Mouse (Mus musculus) thymus, postnatal 0 days (tissue): Measurements from ENCODE around the gene Nkpd1. TPM values are rescaled to one million over a fixed set of nuclear protein-coding genes. Genes with fewer than 3 reads are reported as not detected.
A peak's percentile ranks its signal among the peaks of the same experiment; 100 is the strongest.

Experiments used
- DNase-seq: peaks from one replicate; pipeline ENCODE4 v3.0.0-alpha.2; 2015; ENCODE audit warnings: low spot score
- polyA plus RNA-seq: library from polyadenylated mRNA; unstranded; fragments of >200 nt; fragmentation: Nextera tagmentation; extraction: Ambion mirVana; gene quantifications from 2 replicates; pipeline ENCODE4 v1.2.1, GENCODE M21; 2015

The Nkpd1 gene
- polyA plus RNA-seq = 0.24 and 0.42 TPM in 2 replicates

DNA sequence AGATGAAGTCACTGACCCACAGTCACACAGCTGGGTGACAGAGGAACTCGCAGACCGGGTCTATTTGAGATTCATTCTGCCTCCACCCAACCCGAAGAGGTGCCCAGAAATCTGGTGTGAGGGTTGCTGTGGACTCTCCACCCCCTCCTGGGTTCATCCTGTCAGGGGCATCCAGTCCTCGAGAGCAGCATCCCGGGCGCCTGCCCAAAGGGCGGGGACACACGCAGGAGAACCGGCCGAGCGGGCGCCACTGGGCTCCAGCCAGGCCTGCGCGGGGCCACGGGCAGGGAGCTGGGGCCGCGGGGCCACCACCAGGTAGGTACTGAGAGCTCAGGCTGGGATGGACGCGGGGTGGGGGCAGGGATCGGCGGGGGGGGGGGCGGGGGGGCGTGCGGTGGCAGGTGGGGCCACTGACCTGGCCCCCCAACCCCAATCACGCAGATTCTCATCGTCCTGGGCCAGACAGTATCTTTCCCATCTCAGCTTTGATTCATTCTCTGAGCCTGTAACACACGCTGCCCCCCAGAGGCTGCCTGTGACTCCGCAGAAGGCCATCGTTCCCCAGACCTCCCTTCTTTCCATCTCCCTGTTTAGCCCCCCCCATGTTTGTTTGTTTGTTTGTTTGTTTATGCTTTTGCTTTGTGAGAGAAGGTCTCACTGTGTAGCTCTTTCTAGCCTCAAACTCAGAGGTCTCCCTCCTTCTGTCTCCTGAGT is at the start of gene Nkpd1:
TSS of gene Nkpd1 (plus strand) at position 187 of the 714 bp plus-strand sequence.
- no peak for DNase-seq

DNA sequence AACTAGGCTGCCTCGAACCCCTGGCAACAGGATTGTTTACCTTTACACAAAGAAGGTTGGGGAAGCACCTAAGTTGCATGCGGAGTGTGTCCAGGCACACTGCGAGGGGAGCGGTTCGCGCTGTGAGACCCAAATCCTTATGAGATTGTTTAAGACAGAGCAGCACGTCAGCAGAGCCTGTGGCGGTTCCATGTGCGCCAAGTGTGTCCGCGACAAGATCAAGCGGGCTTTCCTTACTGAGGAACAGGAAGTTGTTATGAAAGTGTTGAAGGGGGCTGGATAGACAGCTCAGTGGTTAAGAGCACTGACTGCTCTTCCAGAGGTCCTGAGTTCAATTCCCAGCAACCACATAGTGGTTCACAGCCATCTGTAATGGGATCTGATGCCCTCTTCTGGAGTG is 49.4 kb upstream of the Nkpd1 start:
- no peak for DNase-seq

DNA sequence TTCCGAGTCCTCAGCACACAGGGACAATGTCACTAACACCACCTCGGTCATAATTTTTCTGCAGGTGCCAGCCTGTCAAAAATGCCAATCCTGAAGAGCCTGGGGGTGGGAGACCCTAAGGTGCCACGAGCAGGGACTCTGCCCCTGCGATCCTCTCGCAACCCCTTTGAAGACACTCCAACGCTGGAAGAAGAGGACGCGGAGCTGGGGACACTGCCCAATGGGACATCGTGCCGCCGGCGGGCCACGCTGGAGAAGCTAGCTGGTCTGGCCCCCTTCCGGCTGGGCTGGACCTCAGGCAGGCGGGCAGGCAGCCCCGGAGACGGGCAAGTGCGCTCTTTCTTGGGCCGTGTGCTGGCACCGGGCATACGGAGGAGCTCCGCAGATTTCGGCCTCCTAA is 48.2 kb upstream of the Nkpd1 start:
- DNase-seq = no peak

DNA sequence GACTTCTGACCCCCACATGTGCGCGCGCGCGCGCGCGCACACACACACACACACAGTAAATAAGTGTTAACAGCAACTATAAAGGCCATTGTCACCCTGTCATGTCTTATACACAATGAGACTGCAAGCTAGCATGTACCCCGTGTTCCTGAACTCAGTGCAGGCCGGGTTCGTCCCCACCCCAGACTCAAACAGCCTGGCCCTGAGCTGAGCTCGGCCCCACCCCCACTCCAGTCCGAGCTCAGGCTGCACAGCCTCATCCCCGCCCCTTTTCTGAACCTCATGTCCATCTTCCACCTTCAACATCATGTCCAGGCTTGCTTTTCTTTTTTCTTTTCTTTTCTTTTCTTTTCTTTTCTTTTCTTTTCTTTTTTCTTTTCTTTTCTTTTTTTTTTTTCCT is 47.3 kb upstream of the Nkpd1 start:
- no peak for DNase-seq

DNA sequence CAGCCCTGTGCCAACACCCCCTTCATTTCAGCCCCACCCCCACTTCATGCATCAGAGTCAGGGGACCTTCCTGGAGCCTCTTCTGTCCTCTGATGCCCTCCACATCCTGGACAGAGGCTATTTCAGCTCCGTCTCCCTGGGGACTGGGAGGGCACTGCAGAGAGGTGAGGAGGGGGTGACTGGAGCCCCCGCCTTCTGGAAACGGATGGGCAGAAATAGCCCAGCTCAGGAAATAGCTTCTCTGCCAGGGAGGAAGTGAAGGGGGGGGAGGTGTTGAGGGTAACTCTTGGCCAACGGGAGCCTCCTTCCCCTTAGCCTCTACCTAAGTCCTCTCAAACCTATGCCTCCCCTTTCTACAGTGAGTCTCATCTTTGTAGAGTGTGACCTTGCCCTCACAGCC is 45.2 kb upstream of the Nkpd1 start:
- no peak for DNase-seq

DNA sequence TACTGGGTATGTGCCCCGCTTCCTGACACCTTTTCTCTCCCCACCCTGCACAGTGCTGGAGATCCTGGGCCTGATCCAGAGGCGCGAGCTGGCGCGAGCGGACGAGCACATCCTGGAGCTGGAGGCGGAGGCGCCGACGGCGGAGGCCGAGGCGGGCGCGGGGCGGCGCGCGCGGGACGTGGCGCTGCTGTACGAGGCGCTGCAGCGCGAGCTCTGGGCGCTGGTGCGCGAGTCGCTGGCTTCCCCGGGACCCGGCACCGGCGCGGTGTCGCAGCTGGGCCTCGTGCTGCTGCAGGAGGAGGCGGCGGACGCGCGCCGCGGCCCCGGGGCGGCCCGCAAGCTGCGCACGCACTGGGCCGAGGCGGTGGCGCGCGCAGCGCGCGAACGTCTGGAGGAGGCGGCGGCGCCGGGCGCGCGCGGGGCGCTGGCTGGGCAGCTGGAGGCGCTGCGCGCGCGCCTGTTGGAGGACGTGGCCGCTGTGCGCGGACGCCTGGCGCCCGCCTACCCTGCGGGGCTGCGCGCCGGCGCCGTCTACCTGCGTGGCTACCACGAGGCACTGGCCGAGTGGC is 43.7 kb upstream of the Nkpd1 start:
- peak; percentile 63 for DNase-seq

DNA sequence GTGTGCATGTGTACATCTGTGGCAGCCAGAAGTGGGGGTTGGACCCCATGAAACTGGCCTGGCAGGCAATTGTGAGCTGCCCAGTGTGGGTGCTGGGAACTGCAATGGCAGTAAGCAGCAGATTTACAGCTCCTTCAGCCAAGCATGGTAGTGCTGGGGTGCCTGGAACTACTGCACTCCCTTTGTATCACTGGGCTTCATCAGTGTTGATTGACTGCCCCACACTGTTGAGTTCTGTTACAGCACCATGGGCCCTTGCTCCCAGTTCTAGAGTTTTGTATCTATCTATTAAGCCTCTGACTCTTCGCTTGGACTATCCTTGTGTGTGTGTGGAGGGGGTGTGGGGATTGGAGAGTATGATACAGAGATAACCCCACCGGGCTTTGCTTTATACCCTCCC is 40.6 kb upstream of the Nkpd1 start:
- no peak for DNase-seq

DNA sequence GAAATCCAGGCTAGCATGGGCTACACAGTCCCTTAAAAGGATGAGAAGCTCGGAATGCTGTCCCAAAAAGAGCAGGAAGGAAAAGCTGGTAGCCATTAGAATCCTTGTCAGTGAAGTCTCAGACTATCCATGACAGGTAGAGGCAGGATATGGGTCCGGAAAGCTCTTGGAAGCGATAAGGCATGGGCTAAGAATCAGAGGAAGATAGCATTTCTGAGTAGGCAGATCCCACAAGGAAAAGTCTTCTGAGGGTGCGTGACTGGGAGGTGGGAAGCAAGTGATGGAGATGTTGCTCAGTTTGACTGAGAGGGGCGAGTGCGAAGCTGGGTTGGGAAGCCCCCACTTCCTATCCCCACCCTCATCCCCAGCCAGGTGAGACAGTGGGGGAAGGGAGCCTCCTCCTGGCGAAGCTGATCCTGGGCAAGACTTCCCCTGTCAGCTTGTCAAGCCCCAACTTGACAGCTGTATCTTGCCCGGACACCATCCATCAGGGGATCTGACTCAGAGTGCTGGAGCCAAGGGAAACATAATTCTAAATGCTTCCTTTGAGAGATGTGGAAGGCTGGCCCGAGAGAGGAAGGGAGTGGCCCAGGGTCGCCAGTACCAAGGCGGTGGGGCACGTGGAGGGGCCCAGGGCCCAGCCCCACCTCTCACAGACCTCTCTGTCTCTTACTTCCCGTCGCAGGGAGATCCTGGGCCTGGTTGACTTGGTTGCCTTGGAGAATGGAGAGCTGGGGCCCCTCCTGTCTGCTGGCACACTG is 39.8 kb upstream of the Nkpd1 start:
- DNase-seq = no peak

DNA sequence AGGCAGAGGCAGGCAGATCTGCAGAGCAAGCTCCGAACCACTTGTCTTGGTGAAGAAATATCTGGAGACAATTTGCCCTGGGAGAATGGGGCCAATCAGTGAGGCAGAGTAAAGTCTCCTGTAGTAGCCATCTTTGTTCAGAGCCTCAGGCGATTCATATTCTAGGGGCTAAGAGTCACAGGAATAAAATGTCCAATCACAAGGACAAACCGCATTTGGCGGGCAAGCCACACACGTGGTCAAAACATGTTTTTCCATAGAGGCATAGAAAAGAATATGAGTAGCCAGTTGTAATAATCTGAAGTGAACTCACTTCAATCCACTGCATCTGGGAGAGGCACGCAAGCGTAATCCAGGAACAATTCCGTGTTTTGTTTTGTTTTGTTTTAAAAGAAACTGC is 34.4 kb upstream of the Nkpd1 start:
- no peak for DNase-seq

DNA sequence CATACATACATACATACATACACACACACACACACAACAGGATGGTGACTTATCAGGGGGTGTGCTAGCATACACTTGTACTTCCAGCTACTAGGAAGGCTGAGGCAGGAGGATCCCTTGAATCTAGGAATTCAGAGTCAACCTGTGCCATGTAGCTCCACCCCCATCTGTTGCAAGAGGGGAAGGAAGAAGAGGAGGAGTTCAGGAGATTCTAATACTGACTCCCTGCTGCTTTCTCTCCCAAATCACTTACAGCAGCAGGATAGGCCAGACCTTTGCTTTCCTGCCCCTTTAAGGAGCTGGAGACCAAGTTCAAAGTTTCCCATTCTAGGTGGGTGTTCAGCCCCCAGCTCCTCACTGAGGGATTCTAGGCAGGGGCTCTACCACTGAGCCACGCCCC is 32.1 kb upstream of the Nkpd1 start:
- DNase-seq = no peak

DNA sequence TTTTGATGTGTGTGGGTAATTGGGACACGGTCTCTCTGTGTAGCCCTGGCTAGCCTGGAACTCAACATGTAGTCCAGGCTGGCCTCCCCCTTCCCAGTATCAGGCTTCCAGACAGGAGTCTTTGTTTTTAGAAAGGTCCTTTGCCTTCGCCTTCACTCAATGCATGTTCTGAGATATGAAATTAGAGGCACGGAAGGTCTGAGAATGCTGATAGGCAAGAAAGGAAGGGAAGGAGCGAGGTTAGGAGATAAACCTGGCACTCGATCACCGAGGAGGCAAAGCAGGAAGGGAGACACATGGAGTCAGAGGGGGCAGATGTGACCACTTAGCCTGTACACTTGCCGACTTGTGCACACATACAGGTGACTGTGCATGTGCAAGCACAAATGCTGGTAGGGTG is 31.1 kb upstream of the Nkpd1 start:
- DNase-seq = no peak

DNA sequence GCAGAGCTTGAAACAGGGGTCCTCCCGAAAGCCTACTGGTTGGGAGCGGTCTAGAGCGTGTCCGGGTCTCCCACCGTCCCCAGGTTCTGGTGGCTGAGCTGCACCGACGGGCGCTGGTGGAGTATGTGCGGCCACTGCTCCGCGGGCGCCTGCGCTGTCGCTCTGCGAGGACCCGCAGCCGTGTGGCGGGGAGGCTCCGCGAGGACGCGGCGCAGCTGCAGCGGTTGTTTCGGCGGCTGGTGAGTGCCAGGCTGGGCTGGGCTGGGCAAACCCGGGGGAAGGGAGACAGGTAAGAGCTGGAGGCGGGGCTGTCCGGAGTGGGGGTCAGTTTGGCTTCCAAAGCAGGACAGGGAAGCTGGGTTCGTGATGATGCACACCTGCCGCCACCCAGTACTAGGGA is 28.1 kb upstream of the Nkpd1 start:
- no peak for DNase-seq

DNA sequence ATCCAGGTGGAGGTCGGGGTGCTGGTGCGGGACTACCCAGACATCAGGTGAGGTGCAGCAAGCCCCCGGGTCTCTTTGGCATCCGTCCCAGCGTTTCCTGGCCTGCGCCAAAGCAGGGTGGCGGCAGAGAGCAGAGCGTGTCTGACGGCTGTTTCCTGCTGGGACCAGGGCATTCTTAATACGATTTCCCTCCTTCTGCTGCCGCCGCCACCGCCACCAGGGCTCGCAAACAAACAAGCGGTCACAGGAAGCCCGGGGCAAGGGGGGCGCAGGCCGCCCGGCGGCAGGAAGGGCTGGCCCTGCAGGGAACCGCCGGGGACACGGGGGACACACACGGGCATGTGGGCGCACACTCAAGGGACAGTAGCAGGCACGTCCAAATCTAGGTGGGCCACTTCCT is 25.9 kb upstream of the Nkpd1 start:
- DNase-seq = no peak

DNA sequence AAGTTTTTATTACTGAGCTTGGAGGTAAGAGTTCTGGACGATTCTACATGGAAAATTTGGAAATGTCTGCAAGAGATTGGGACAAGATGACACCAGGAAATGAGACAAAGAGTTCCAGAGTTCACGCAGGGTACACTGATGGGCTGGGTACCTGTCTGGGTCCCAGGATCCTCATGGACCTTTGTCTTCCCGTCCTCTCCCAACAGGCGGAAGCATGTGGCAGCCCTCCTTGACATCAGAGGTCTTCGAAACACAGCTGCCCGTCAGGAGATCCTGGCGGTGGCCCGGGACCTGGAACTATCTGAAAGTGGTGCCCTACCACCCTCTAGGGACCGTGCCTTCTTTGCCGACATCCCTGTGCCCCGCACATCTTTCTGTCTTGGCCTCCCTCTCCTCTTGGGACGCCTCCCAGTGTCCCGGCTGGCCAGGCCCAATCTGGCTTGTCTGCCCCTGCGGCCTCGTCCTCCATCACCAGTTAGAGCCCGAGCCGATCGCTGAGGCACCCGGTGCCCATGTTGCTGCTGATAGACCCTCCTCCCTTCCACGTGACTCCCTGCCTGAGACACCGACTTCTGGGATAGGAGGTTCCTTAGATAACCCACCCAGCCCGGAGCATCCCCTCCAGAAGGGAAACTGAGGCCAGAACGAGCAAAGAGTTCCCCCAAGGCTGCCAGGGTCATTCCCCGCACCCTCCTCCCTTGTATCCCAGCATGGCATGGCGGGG is 22.7 kb upstream of the Nkpd1 start:
- no peak for DNase-seq

DNA sequence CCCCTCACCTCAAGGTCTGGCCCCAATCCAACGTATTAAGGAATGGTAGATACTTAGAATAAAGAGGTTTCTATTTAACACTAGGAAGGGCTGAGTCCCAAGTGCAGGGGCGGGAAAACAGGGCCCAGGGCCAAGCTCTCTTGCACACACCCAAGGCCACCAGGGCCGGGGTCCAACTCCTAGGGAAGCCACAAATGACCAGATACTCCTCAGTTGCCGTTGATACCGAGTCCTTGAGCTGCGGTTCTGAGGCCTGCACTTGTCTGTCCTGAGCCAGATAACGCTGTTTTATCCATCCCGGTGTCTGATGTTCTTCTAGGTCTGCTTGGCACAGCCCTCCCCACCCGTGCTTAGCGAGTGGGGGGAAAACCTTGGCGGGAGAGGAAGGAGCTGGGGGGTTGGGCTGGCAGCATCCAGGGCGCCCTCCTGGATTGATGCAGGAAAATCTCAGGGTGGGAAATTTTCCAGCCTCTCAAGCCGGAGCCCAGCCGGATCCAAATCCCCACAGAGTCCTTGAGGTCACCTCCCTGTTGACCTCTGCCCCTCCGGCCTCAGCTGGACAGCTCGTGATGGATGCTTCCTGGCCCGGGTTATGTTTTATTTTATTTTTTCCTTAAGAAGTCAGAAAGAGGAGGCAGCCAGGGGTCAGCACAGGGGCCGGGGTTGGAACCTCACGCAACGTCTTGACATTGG is 22.0 kb upstream of the Nkpd1 start:
- DNase-seq = no peak

DNA sequence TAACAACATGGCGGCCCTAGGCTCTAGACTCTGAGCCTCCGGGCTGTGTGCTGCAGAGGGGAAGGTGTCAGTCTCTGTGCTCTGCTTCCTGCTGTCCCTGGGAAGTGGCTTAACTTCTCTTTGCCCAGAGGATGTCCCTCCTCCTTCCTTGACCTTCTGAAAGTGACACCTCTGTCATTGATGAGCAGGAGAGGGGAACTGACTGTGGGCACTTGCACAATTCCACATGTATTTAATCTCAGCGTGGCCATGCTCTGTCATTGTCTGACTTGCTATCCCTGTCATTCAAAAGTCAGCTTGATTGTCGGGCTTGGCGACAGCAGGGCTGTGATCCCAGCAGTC is 21.5 kb upstream of the Nkpd1 start:
- DNase-seq = no peak

DNA sequence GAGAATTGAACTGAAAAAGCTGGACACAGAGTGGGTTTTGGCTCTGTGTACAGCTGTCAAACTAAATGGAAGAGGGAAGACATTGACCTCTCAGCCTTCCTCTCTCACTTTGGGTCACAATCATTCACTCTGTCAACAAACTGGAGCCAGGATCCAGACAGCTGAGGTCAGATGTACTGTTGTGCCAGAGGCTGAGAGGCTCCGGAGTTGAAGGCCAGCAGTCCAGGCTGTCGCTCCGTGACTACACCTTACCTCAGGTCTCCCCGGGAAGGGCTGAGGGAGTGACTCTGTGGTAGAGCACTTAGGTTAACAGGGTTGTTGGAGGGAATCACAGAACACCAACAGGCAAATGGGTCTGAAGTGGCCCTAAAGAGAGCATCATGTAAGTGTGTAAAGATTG is 19.3 kb upstream of the Nkpd1 start:
- DNase-seq = no peak

DNA sequence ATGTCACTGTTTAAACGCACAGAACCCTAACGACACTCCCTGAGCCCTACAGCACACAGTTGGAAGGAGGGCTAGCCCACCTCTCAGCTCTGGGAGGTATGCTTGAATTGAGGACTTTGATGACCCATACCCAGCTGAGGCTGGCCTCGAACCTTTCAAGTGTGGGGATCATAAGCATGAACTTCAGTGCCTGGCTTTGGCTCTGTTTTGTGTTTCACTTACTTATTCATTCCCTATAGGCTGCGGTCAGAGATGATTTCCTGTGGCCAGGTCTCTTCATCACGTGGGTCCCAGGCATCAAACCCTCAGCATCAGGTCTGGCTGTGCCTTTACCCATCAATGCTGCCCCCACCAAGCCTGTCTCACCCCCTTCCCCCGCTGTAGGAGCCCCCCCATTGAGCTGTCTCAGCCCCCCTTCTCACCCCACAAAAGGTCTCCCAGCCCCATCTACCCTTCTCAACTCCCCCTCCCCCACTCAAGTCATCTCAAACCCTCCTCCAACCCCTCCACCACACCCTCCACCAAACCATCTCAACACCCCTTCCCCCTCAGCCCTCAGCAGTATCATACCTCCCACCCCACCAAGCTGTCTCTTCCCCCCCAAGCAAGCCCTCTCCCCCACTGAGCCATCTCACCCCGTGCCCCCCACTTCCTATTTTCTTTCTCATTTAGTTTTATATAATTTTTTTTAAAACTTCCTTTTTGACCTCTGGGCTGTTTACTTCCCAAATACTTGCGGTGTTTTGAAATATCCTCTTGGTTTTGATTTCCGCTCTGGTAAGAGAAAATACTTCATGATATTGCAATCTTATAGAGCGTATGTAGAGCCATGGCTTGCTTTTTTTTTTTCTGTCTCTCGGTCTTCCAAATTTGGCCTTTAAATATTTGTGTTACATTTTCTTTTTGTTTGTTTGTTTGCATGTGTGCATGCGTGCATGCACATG is 16.9 kb upstream of the Nkpd1 start:
- no peak for DNase-seq

DNA sequence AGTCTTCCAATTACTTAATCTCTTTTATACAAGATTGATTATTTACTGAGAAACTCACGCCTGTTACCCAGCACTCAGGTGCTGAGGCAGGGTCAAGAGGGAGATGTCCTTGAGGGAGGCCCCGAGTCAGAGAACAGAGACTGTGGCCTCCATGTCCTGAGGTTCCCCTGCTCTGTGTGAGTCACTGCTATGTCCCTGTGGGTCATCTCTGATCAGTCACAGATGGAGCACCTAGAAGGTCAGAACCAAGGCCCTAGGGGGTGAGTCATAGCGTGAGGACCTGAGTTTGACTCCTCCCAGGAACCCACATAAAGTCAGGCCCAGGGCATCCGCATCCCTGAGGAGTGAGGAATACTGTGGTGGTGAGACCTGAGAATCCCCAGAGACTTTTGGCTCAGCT is 16.0 kb upstream of the Nkpd1 start:
- DNase-seq = no peak

DNA sequence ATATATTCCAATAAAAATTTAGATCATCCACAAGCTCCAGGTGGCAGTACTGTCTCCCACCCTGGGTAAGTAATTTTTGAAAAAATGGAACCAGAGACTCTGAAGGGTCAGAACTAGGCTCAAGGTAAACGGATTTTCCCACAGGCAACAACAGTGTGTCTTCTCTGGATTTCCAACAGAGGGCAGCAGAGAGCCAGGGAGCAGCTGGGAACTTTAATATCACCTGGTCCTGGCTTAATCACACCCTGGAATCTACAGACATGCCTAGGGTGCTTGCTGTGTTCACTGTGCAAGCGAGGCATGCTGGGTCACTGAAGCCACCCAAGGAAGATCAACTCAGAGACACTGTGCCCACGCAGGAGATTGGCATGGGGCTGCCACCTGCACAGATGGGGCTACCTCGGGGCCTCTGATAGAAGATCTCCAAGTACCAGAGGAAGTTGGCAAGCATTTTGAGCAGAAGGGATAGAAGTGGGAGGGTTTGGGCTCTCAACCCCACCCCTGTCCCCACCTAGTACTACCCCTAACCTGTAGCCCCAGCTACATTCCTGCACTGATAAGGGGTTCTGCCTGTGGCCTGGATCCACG is 14.1 kb upstream of the Nkpd1 start:
- DNase-seq = peak; percentile 53
